Mouse (Mus musculus) myocyte (in vitro differentiated cells): ENCODE data around the gene Evi2. TPM values are rescaled to one million over a fixed set of nuclear protein-coding genes. Genes with fewer than 3 reads are reported as not detected.

Source experiments
- H3K27me3 ChIP-seq: one replicate; pipeline ENCODE4 v1.6.1; 2011; ENCODE audit not compliant: control insufficient read depth, insufficient read depth, insufficient read length
- H3K36me3 ChIP-seq: one replicate; pipeline ENCODE4 v1.6.1; 2011; ENCODE audit not compliant: control insufficient read depth, insufficient read depth
- H3K4me2 ChIP-seq: one replicate; pipeline ENCODE4 v1.6.1; 2011; ENCODE audit warnings: low read depth, control low read depth
- H3K4me3 ChIP-seq: one replicate; pipeline ENCODE4 v1.5.1; 2011; ENCODE audit warnings: mild to moderate bottlenecking, control low read depth, moderate library complexity
- H3K79me2 ChIP-seq: one replicate; pipeline ENCODE4 v1.6.1; 2011; ENCODE audit not compliant: control insufficient read depth, insufficient read depth
- H3ac ChIP-seq: one replicate; pipeline ENCODE4 v1.6.1; 2011; ENCODE audit not compliant: control insufficient read depth, insufficient read length
- CEBPB ChIP-seq: IDR thresholded peaks from 2 replicates; pipeline ENCODE4 v1.6.1; 2011; ENCODE audit warnings: mild to moderate bottlenecking, moderate library complexity; ENCODE audit not compliant: poor library complexity, insufficient read depth, severe bottlenecking
- E2F4 ChIP-seq: IDR thresholded peaks from one replicate; pipeline ENCODE4 v1.6.1; 2011; ENCODE audit warnings: mild to moderate bottlenecking, control low read depth, moderate library complexity; ENCODE audit not compliant: insufficient read depth
- MAX ChIP-seq: IDR thresholded peaks from one replicate; pipeline ENCODE4 v1.6.1; 2011; ENCODE audit warnings: low read depth, mild to moderate bottlenecking, control low read depth
- MYOD1 ChIP-seq, 3 experiments: IDR thresholded peaks; one replicate each; pipeline ENCODE4 v1.6.1; 2011; ENCODE audit warnings: control low read depth in 2 of 3, low read depth in 2 of 3, mild to moderate bottlenecking in 2 of 3, moderate library complexity in 1 of 3; ENCODE audit not compliant: insufficient read length in 2 of 3, control insufficient read depth in 1 of 3
- MYOG ChIP-seq, 3 experiments: IDR thresholded peaks; one replicate each; pipeline ENCODE4 v1.6.1; 2011; ENCODE audit warnings: control low read depth in 2 of 3, low read depth in 2 of 3, mild to moderate bottlenecking in 2 of 3; ENCODE audit not compliant: insufficient read length in 2 of 3, control insufficient read depth in 1 of 3, insufficient read depth in 1 of 3
- POLR2A ChIP-seq: IDR thresholded peaks from one replicate; pipeline ENCODE4 v1.6.1; 2011; ENCODE audit warnings: low read depth, mild to moderate bottlenecking, control low read depth, moderate library complexity; ENCODE audit not compliant: insufficient read length
- POLR2AphosphoS2 ChIP-seq: IDR thresholded peaks from one replicate; pipeline ENCODE4 v1.6.1; 2011; ENCODE audit warnings: low read depth, control low read depth; ENCODE audit not compliant: insufficient read length
- REST ChIP-seq: IDR thresholded peaks from one replicate; pipeline ENCODE4 v1.6.1; 2011; ENCODE audit warnings: mild to moderate bottlenecking, control low read depth, moderate library complexity; ENCODE audit not compliant: insufficient read depth, insufficient read length
- SRF ChIP-seq: IDR thresholded peaks from one replicate; pipeline ENCODE4 v1.6.1; 2011; ENCODE audit warnings: low read depth; ENCODE audit not compliant: control insufficient read depth, insufficient read length
- TCF12 ChIP-seq: IDR thresholded peaks from one replicate; pipeline ENCODE4 v1.6.1; 2011; ENCODE audit warnings: mild to moderate bottlenecking, control low read depth; ENCODE audit not compliant: poor library complexity, insufficient read depth, severe bottlenecking
- TCF3 ChIP-seq: IDR thresholded peaks from one replicate; pipeline ENCODE4 v1.6.1; 2011; ENCODE audit warnings: low read depth, control low read depth; ENCODE audit not compliant: insufficient read length
- USF1 ChIP-seq: IDR thresholded peaks from one replicate; pipeline ENCODE4 v1.6.1; 2011; ENCODE audit warnings: low read depth, mild to moderate bottlenecking, control low read depth, moderate library complexity
- polyA plus RNA-seq: library from polyadenylated mRNA; unstranded; fragments of >200 nt; fragmentation: generic; extraction: Trizol; gene quantifications from one replicate; pipeline ENCODE4 v1.2.1, GENCODE M21; 2012; ENCODE audit warnings: missing spikeins

The Evi2 gene
- polyA plus RNA-seq, 1 experiment, result 0.06 TPM

- no peaks in the 10 kb centered on the region for H3K79me2 ChIP-seq
- H3K36me3 ChIP-seq, result peaks cover 8% of the 10 kb centered on the region
- H3K4me2 ChIP-seq, result no peak overlapping the region
- H3K27me3 ChIP-seq, result no peaks in the 10 kb centered on the region
- H3ac ChIP-seq, result no peak overlapping the region
- H3K4me3 ChIP-seq, result no peak overlapping the region
- TF ChIP-seq CEBPB (no peak), MYOD1 (IDR thresholded peaks at IDR 0.05; ENCODE audit: control insufficient read depth in 1 of 3, insufficient read length in 2 of 3, low read depth in 2 of 3) (no peak), POLR2A (no peak), REST (no peak), MAX (no peak), E2F4 (no peak), SRF (no peak)
Observed at GRCm38 (mm10) chr11:79520772-79521171, 9.6 kb downstream of the Evi2 start.

DNA sequence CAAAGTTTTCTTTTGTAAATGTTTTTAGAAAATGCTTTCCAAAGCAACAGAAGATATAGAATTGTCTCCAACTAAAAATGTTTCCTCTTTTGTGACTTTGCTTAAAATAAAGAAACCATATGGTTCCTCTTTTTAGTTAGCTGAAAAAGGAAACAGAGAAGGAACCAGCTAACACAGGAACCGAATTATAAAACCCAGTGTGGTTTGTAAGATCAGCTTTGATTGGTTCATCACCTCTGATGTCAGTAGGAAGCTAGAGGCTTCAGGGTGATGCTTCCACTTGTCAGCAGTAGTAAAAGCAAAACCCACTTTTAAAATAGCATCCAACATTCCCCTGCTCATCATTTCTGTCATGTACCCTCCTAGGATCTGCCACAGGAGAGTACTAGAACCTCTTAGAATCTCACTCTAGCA is 10.5 kb downstream of the Evi2 start:
- H3K36me3 ChIP-seq, result no peaks in the 10 kb centered on the region
- peak overlapping the region; percentile 60 for H3K4me2 ChIP-seq
- TF ChIP-seq MYOG (IDR thresholded peaks at IDR 0.05; ENCODE audit: control insufficient read depth in 1 of 3, insufficient read depth in 1 of 3, insufficient read length in 2 of 3, low read depth in 2 of 3) (no peak), POLR2A (no peak), SRF (no peak), POLR2AphosphoS2 (no peak), MAX (no peak), E2F4 (no peak), CEBPB (no peak), USF1 (no peak), TCF3 (no peak), TCF12 (no peak), MYOD1 (IDR thresholded peaks at IDR 0.05; ENCODE audit: control insufficient read depth in 1 of 3, insufficient read length in 2 of 3, low read depth in 2 of 3) (no peak), REST (no peak)
- H3K27me3 ChIP-seq, result no peaks in the 10 kb centered on the region
- H3ac ChIP-seq, result no peak overlapping the region
- H3K79me2 ChIP-seq, result no peaks in the 10 kb centered on the region
- H3K4me3 ChIP-seq, result no peak overlapping the region

DNA sequence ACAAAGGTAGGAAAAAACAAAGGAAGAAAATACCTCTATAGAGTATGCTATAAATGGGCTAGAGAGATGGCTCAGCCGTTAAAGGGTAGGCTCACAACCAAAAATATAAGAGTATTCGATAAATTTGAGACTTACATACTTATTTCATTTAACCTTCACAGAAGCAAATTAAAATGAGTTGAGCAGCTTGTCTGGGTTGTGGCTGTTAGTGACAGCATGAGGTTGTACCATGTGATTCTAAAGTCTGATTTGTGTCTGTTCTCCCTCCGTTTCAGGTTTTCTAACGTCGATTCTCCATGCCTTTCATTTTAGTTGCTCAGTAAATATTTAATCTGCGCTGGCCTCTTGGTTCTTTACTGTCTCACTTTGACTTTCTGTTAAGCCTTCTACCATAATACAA is 11.1 kb downstream of the Evi2 start:
- peak overlapping the region; percentile 60 for H3K4me2 ChIP-seq
- no peak for TF ChIP-seq POLR2A
- TF ChIP-seq POLR2AphosphoS2, result no peak
- no peak for TF ChIP-seq USF1
- TF ChIP-seq CEBPB, result no peak
- no peaks in the 10 kb centered on the region for H3K27me3 ChIP-seq
- H3K36me3 ChIP-seq, result no peaks in the 10 kb centered on the region
- H3K4me3 ChIP-seq, result no peak overlapping the region
- no peaks in the 10 kb centered on the region for H3K79me2 ChIP-seq
- no peak overlapping the region for H3ac ChIP-seq

GRCm38 (mm10) chr11:79515798-79516197 is 14.6 kb downstream of the Evi2 start:
- no peaks in the 10 kb centered on the region for H3K79me2 ChIP-seq
- no peak overlapping the region for H3ac ChIP-seq
- H3K36me3 ChIP-seq, result no peaks in the 10 kb centered on the region
- no peak overlapping the region for H3K4me3 ChIP-seq
- H3K27me3 ChIP-seq, result no peaks in the 10 kb centered on the region
- H3K4me2 ChIP-seq, result no peak overlapping the region
- TF ChIP-seq MYOG (IDR thresholded peaks at IDR 0.05; ENCODE audit: control insufficient read depth in 1 of 3, insufficient read depth in 1 of 3, insufficient read length in 2 of 3, low read depth in 2 of 3) (no peak), SRF (no peak), CEBPB (no peak)

DNA sequence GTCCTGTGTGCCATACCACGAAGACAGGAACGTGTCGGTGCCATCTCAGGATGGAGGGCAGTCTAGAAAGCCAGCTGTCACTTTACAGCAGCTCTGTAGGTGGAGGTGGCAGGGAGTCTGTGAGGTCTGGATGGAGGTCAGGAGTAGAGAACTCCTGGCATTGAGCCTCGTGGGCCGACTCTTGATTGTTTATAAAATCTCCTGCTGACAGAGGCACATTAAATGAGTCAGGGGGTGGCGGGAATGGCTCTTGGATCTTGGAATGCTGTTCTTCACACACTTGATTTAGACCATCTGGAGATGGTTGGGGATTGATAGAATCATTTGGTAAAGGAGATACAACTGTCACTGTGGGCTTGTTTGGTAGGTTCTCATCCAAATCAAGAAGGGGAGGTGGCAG is 15.1 kb downstream of the Evi2 start:
- no peaks in the 10 kb centered on the region for H3K27me3 ChIP-seq
- H3K79me2 ChIP-seq, result no peaks in the 10 kb centered on the region
- no peak for TF ChIP-seq POLR2AphosphoS2
- no peak overlapping the region for H3K4me2 ChIP-seq
- no peak overlapping the region for H3K4me3 ChIP-seq
- H3ac ChIP-seq, result no peak overlapping the region
- H3K36me3 ChIP-seq, result no peaks in the 10 kb centered on the region

DNA sequence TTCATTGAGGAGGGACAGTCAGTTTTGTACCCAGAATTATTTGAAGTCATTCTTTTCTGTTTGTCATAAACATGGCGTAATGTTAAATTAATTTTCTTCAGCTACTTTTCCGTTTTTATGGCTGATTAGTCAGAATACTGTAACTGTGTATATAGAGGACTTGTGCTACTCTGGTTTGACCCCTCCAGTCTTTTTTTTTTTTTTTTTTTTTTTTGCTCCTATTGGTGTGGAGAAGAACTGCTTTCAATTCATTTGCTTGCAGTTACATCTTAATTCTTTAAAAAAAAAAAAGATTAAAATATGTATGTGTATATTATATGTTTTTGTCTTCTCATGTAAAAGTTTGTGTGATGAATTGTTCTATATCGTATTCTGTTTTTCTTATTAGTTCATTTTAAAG is 18.4 kb downstream of the Evi2 start:
- no peaks in the 10 kb centered on the region for H3K27me3 ChIP-seq
- TF ChIP-seq MYOG (IDR thresholded peaks at IDR 0.05; ENCODE audit: control insufficient read depth in 1 of 3, insufficient read depth in 1 of 3, insufficient read length in 2 of 3, low read depth in 2 of 3) (no peak), SRF (no peak), TCF3 (no peak), TCF12 (no peak), MAX (no peak), MYOD1 (IDR thresholded peaks at IDR 0.05; ENCODE audit: control insufficient read depth in 1 of 3, insufficient read length in 2 of 3, low read depth in 2 of 3) (no peak), POLR2A (no peak), REST (no peak), CEBPB (no peak), USF1 (no peak), E2F4 (no peak), POLR2AphosphoS2 (no peak)

More for the DNA sequence above, 18.4 kb downstream of the Evi2 start:
- no peaks in the 10 kb centered on the region for H3K36me3 ChIP-seq
- H3ac ChIP-seq, result no peak overlapping the region
- H3K4me2 ChIP-seq, result no peak overlapping the region
- H3K4me3 ChIP-seq, result no peak overlapping the region
- H3K79me2 ChIP-seq, result no peaks in the 10 kb centered on the region
